Mouse (Mus musculus) lung, adult 2 months (tissue): ENCODE measurements around the gene Eif4enif1.

Source experiments
- CTCF ChIP-seq: fragments of 200-500 bp; IDR thresholded peaks from 2 replicates; pipeline ENCODE4 v1.5.1; 2011; ENCODE audit warnings: mild to moderate bottlenecking, low read length, control low read depth; ENCODE audit not compliant: insufficient read depth
- POLR2A ChIP-seq: fragments of 200-500 bp; IDR thresholded peaks from 2 replicates; pipeline ENCODE4 v1.6.1; 2011; ENCODE audit warnings: low read depth, mild to moderate bottlenecking, control low read depth, low read length, borderline replicate concordance; ENCODE audit errors: extremely low read depth

DNA sequence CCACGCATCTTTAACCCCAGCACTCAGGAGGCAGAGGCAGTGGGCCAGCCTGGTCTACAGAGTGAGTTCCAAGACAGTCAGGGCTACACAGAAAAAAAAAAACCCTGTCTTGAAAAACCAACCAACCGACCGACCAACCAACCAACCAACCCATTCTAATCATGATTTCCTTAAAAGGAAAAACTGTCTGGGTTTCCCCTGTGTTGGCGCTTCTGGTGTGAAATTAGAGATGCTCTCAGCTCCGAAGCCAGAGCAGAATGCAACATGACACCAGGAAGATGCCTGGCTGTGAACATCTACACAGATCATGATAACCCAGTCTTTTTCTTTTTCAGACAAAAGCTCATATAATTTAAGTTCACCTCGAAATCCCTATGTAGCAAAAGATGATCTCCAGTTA is 80.7 kb downstream of the Eif4enif1 start:
- TF ChIP-seq CTCF (no peak), POLR2A (no peak)
